Mouse (Mus musculus): Measurements from ENCODE around the gene Cd53. TPM values are rescaled to one million over a fixed set of nuclear protein-coding genes. Genes with fewer than 3 reads are reported as not detected.

Cd53 gene
- 263 and 291 TPM in 2 replicates for total RNA-seq (2017)

- ATAC-seq (replicated peaks in 1 of 2; ENCODE audit: insufficient read depth in 1 of 2, low FRiP score in 2 of 2, low TSS enrichment in 1 of 2, low read depth in 1 of 2, poor library complexity in 2 of 2, severe bottlenecking in 2 of 2), result peak; percentile 86 to 87
Measured at GRCm38 (mm10) chr3:106789930-106790329, at the start of gene Cd53. Cd53 (minus strand) TSS chr3:106790149.

GRCm38 (mm10) chr3:106832107-106832506 lies 42.2 kb upstream of the Cd53 start:
- peak; percentile 75 to 87; a peak in 3 of 4 replicates for ATAC-seq (replicated peaks in 1 of 2; ENCODE audit: insufficient read depth in 1 of 2, low FRiP score in 2 of 2, low TSS enrichment in 1 of 2, low read depth in 1 of 2, poor library complexity in 2 of 2, severe bottlenecking in 2 of 2)

GRCm38 (mm10) chr3:106826187-106826586 lies 36.2 kb upstream of the Cd53 start, which contains the start of gene Olfr266:
Olfr266 (minus strand) TSS chr3:106826287.
- no peak for ATAC-seq (replicated peaks in 1 of 2; ENCODE audit: insufficient read depth in 1 of 2, low FRiP score in 2 of 2, low TSS enrichment in 1 of 2, low read depth in 1 of 2, poor library complexity in 2 of 2, severe bottlenecking in 2 of 2)

GRCm38 (mm10) chr3:106817676-106818075 lies 27.7 kb upstream of the Cd53 start:
- no peak for ATAC-seq (replicated peaks in 1 of 2; ENCODE audit: insufficient read depth in 1 of 2, low FRiP score in 2 of 2, low TSS enrichment in 1 of 2, low read depth in 1 of 2, poor library complexity in 2 of 2, severe bottlenecking in 2 of 2)

GRCm38 (mm10) chr3:106808972-106809695 lies 19.2 kb upstream of the Cd53 start:
- peak in 1 of 2 experiments; percentile 42; a peak in 2 of 4 replicates for ATAC-seq (replicated peaks in 1 of 2; ENCODE audit: insufficient read depth in 1 of 2, low FRiP score in 2 of 2, low TSS enrichment in 1 of 2, low read depth in 1 of 2, poor library complexity in 2 of 2, severe bottlenecking in 2 of 2)

GRCm38 (mm10) chr3:106798079-106798478 lies 8.1 kb upstream of the Cd53 start:
- no peak for ATAC-seq (replicated peaks in 1 of 2; ENCODE audit: insufficient read depth in 1 of 2, low FRiP score in 2 of 2, low TSS enrichment in 1 of 2, low read depth in 1 of 2, poor library complexity in 2 of 2, severe bottlenecking in 2 of 2)

- peak; percentile 51 to 61 for ATAC-seq (replicated peaks in 1 of 2; ENCODE audit: insufficient read depth in 1 of 2, low FRiP score in 2 of 2, low TSS enrichment in 1 of 2, low read depth in 1 of 2, poor library complexity in 2 of 2, severe bottlenecking in 2 of 2)
Measured at GRCm38 (mm10) chr3:106788440-106788887, 1.5 kb downstream of the Cd53 start.

GRCm38 (mm10) chr3:106787972-106788371 lies 2.0 kb downstream of the Cd53 start:
- ATAC-seq (replicated peaks in 1 of 2; ENCODE audit: insufficient read depth in 1 of 2, low FRiP score in 2 of 2, low TSS enrichment in 1 of 2, low read depth in 1 of 2, poor library complexity in 2 of 2, severe bottlenecking in 2 of 2), result peak; percentile 18 to 47

- peak; percentile 6 to 30; a peak in 1 of 4 replicates for ATAC-seq (replicated peaks in 1 of 2; ENCODE audit: insufficient read depth in 1 of 2, low FRiP score in 2 of 2, low TSS enrichment in 1 of 2, low read depth in 1 of 2, poor library complexity in 2 of 2, severe bottlenecking in 2 of 2)
Measured at GRCm38 (mm10) chr3:106785130-106785529, 4.8 kb downstream of the Cd53 start.

GRCm38 (mm10) chr3:106771834-106772233 lies 18.1 kb downstream of the Cd53 start:
- peak; percentile 37 to 51; a peak in 2 of 4 replicates for ATAC-seq (replicated peaks in 1 of 2; ENCODE audit: insufficient read depth in 1 of 2, low FRiP score in 2 of 2, low TSS enrichment in 1 of 2, low read depth in 1 of 2, poor library complexity in 2 of 2, severe bottlenecking in 2 of 2)

- ATAC-seq (replicated peaks in 1 of 2; ENCODE audit: insufficient read depth in 1 of 2, low FRiP score in 2 of 2, low TSS enrichment in 1 of 2, low read depth in 1 of 2, poor library complexity in 2 of 2, severe bottlenecking in 2 of 2), result no peak
Measured at GRCm38 (mm10) chr3:106755898-106756297, 34.1 kb downstream of the Cd53 start.

- ATAC-seq (replicated peaks in 1 of 2; ENCODE audit: insufficient read depth in 1 of 2, low FRiP score in 2 of 2, low TSS enrichment in 1 of 2, low read depth in 1 of 2, poor library complexity in 2 of 2, severe bottlenecking in 2 of 2), result peak; percentile 86 to 87
Measured at GRCm38 (mm10) chr3:106722028-106722945, 67.7 kb downstream of the Cd53 start.

GRCm38 (mm10) chr3:106721397-106722027 lies 68.4 kb downstream of the Cd53 start:
- peak; percentile 95 to 96 for ATAC-seq (replicated peaks in 1 of 2; ENCODE audit: insufficient read depth in 1 of 2, low FRiP score in 2 of 2, low TSS enrichment in 1 of 2, low read depth in 1 of 2, poor library complexity in 2 of 2, severe bottlenecking in 2 of 2)

Other genes with a start within 250 kb of the Cd53 start
- gene Dram2, start 242.4 kb downstream of the Cd53 start, total RNA-seq (2017), result 21.7 and 28.5 TPM in 2 replicates
- gene Cept1, start 242.3 kb downstream of the Cd53 start, total RNA-seq (2017), result 48.1 and 48.2 TPM in 2 replicates
- 31.7 and 62.0 TPM in 2 replicates for gene Lrif1, start 105.2 kb downstream of the Cd53 start, total RNA-seq (2017)
- gene Olfr266, start 36.1 kb upstream of the Cd53 start, total RNA-seq (2017), result not detected in 2 replicates
- gene Kcna3, start 246.0 kb upstream of the Cd53 start, total RNA-seq (2017), result 16.3 and 16.8 TPM in 2 replicates